Mouse (Mus musculus) heart, adult 10 weeks (tissue): Measurements from ENCODE around the gene Nmur1. TPM values are rescaled to one million over a fixed set of nuclear protein-coding genes. Genes with fewer than 3 reads are reported as not detected.

Experiments
- polyA plus RNA-seq: library from polyadenylated mRNA; stranded (reverse); fragments of 350-450 nt; fragmentation: Illumina TruSeq; extraction: RNeasy Lipid Tissue Mini Kit (QIAGEN cat#74804); gene quantifications from one replicate; pipeline ENCODE4 v1.2.3, GENCODE M21; 2014; ENCODE audit warnings: low read depth, low replicate concordance

Nmur1 gene
- polyA plus RNA-seq: not detected

GRCm38 (mm10) chr1:86426128-86426527, at the start of gene Nmur1, which contains the start of gene Tex44:
Gene Nmur1 (minus strand): TSS chr1:86426228.
Gene Tex44 (plus strand): TSS chr1:86426329.

GRCm38 (mm10) chr1:86358906-86359797, 66.9 kb downstream of the Nmur1 start, which contains the start of gene Ncl:
Gene Ncl (minus strand): TSS chr1:86359400.

Other genes starting within 250 kb of the Nmur1 start
- gene B3gnt7, start 123.4 kb downstream of the Nmur1 start, polyA plus RNA-seq: 0.39 TPM
- gene Ncl, start 66.8 kb downstream of the Nmur1 start, polyA plus RNA-seq: 148 TPM
- not detected for gene Tex44, start 101 bp upstream of the Nmur1 start, polyA plus RNA-seq
- 347 TPM for gene Ptma, start 100.5 kb upstream of the Nmur1 start, polyA plus RNA-seq
- gene Pde6d, start 156.4 kb upstream of the Nmur1 start, polyA plus RNA-seq: 41.1 TPM
- 10.8 TPM for gene Cops7b, start 156.7 kb upstream of the Nmur1 start, polyA plus RNA-seq
- gene Nppc, start 244.3 kb upstream of the Nmur1 start, polyA plus RNA-seq: 0.63 TPM